Comparison of ENCODE assay signal across 8 mouse cellular contexts in genomic region chr9:63918245-63918644, GRCm38 (mm10).
DNase-seq lines count a peak whose midpoint lies in the region; ATAC-seq and TF ChIP-seq lines count a peak whose summit lies in the region.

No protein-coding gene starts in this region.

- H3K36me3 ChIP-seq in ES-E14 (ENCODE audit: control insufficient read depth, insufficient read depth, low read length, poor library complexity, severe bottlenecking), result no peaks in the 10 kb centered on the region
- no peaks in the 10 kb centered on the region for H3K36me3 ChIP-seq in forebrain, embryonic 15.5 days
- no peaks in the 10 kb centered on the region for H3K36me3 ChIP-seq in lung, embryonic 15.5 days

- H3K4me1 ChIP-seq in ES-E14 (ENCODE audit: control insufficient read depth in 2 of 2, insufficient read depth in 2 of 2, low read length in 2 of 2, poor library complexity in 1 of 2), result peaks cover 0 to 6% of the 10 kb centered on the region in 2 experiments; a peak in 1 of 4 replicates
- 0 out of 2 replicates have a peak, but pooled peaks cover 2% of the 10 kb centered on the region for H3K4me1 ChIP-seq in forebrain, embryonic 15.5 days
- H3K4me1 ChIP-seq in lung, embryonic 15.5 days, result peaks cover 56% of the 10 kb centered on the region

- H3K9ac ChIP-seq in ES-E14 (ENCODE audit: insufficient read depth, low read depth, low read length, poor library complexity, severe bottlenecking), result no peak overlapping the region
- no peak overlapping the region for H3K9ac ChIP-seq in forebrain, embryonic 15.5 days (replicated peaks)
- no peak overlapping the region for H3K9ac ChIP-seq in lung, embryonic 15.5 days

- H3K4me2 ChIP-seq in forebrain, embryonic 15.5 days (replicated peaks), result no peak overlapping the region
- H3K4me2 ChIP-seq in lung, embryonic 15.5 days, result no peak overlapping the region

- intact Hi-C loops in heart, postnatal 36 days (cut with DNase I), result loop anchor here (1.0 to 5.0 kb wide), 4 partner anchors 39 to 182 kb away; no protein-coding TSS in a partner anchor

- 72% methylated on average over 4 of the region's 4 CpGs for WGBS in forebrain, embryonic 15.5 days
- WGBS in lung, embryonic 15.5 days, result 65% methylated on average over 4 of the region's 4 CpGs

- 0 out of 2 replicates have a peak, but pooled peaks have one; percentile 35 for ATAC-seq in forebrain, embryonic 15.5 days (replicated peaks)
- ATAC-seq in lung, embryonic 15.5 days (ENCODE audit: borderline replicate concordance, extremely low read depth, low FRiP score, low TSS enrichment), result peak; percentile 28; the same call in 1 of the 2 replicates

- no peaks in the 10 kb centered on the region for H3K27me3 ChIP-seq in forebrain, embryonic 15.5 days
- no peaks in the 10 kb centered on the region for H3K27me3 ChIP-seq in lung, embryonic 15.5 days

- peak; percentile 71 for DNase-seq in ES-E14 (ENCODE audit: low read depth, low spot score)
- peak; percentile 67 for DNase-seq in c-Kit-positive CD71-negative TER-119-negative erythroid progenitor cells, embryonic 14.5 days (ENCODE audit: low read depth)
- peak; percentile 80 for DNase-seq in heart, postnatal 36 days
- peak; percentile 41 to 70 for DNase-seq in layer of hippocampus, adult 8-10 months (ENCODE audit: low spot score in 2 of 2)
- DNase-seq in right cerebral cortex, adult 2 months (ENCODE audit: low spot score in 2 of 2), result peak; percentile 76 to 78
- peak; percentile 89 for DNase-seq in urinary bladder, postnatal 14 days (ENCODE audit: low spot score)

- in situ Hi-C loops in ES-E14 (cut with MboI; ENCODE audit: low sequenced_read_pairs in 2 of 2, unreplicated experiment in 2 of 2), result loop anchor here (5.0 to 10.0 kb wide), 2 partner anchors 169 to 177 kb away; no protein-coding TSS in a partner anchor

- H3K4me3 ChIP-seq in ES-E14 (ENCODE audit: insufficient read depth in 1 of 2, low read depth in 1 of 2, low read length in 2 of 2, poor library complexity in 1 of 2, severe bottlenecking in 1 of 2), result no peak overlapping the region
- no peak overlapping the region for H3K4me3 ChIP-seq in forebrain, embryonic 15.5 days
- no peak overlapping the region for H3K4me3 ChIP-seq in lung, embryonic 15.5 days

- no peaks in the 10 kb centered on the region for H3K9me3 ChIP-seq in ES-E14 (ENCODE audit: control insufficient read depth, insufficient read depth, low read depth, low read length)
- H3K9me3 ChIP-seq in forebrain, embryonic 15.5 days, result no peaks in the 10 kb centered on the region
- H3K9me3 ChIP-seq in lung, embryonic 15.5 days, result no peaks in the 10 kb centered on the region

- H3K27ac ChIP-seq in ES-E14 (ENCODE audit: insufficient read depth, low read depth, low read length, poor library complexity, severe bottlenecking), result no peak overlapping the region
- no peak overlapping the region for H3K27ac ChIP-seq in forebrain, embryonic 15.5 days (replicated peaks)
- H3K27ac ChIP-seq in lung, embryonic 15.5 days, result 0 out of 2 replicates have a peak overlapping the region, but pooled peaks have one; percentile 42

TF ChIP-seq in ES-E14, 5 proteins besides CTCF, POLR2A, EP300 and RAD21:
- TF ChIP-seq MAFK (IDR thresholded peaks at IDR 0.05; ENCODE audit: insufficient read depth, low read depth, low read length), result no peak
- no peak for TF ChIP-seq CHD2 (IDR thresholded peaks at IDR 0.05; ENCODE audit: low read depth, low read length)
- TF ChIP-seq HCFC1 (IDR thresholded peaks at IDR 0.05; ENCODE audit: borderline replicate concordance, insufficient read depth, low read length), result no peak
- peak; percentile 57; the same call in 1 of the 2 replicates for TF ChIP-seq ZC3H11A (IDR thresholded peaks at IDR 0.05; ENCODE audit: borderline replicate concordance, low read depth, low read length)
- TF ChIP-seq ZNF384 (IDR thresholded peaks at IDR 0.05; ENCODE audit: low read depth, low read length), result no peak
